Mouse (Mus musculus) G1E (cell line): ENCODE measurements around the gene Crocc2.

Experiments used
- CTCF ChIP-seq: IDR thresholded peaks from 2 replicates; pipeline ENCODE4 v1.5.1; 2012; ENCODE audit warnings: low read depth, low read length, inconsistent platforms, mixed read lengths
- GATA1 ChIP-seq: IDR thresholded peaks from 2 replicates; pipeline ENCODE4 v1.6.1; 2012; ENCODE audit warnings: borderline replicate concordance, low read length, inconsistent platforms, mixed read lengths
- TAL1 ChIP-seq: conservative IDR thresholded peaks from 2 replicates; pipeline ENCODE4 v1.6.1; 2012; ENCODE audit warnings: low read depth, low read length, inconsistent platforms, mixed read lengths

DNA sequence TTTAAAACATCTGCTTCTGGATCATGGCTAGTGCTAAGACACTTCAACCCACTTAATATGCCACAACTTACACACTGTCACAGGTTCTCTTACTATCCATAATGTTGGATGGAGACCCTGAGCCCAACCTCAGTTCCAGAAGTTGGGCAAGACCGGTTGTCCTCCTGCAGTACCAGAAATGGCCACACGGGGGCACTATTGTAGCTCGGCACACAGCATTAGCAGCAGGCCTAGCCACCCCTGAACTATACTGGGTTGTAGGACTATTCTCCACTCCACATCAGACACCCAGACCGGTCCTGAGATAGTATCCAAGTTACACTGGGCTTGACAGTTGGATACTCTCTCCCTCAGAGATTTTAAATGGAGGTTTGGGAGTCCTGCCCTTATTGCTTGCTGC, 5.9 kb downstream of the Crocc2 start:
- TF ChIP-seq CTCF: peak; percentile 100
- TF ChIP-seq GATA1: no peak
- no peak for TF ChIP-seq TAL1
